Mouse (Mus musculus): ENCODE measurements around the gene Ret. TPM values are rescaled to one million over a fixed set of nuclear protein-coding genes. Genes with fewer than 3 reads are reported as not detected.
A peak's percentile ranks its signal among the peaks of the same experiment; 100 is the strongest.

Ret gene
- polyA plus RNA-seq, 1 experiment, result 0.10 TPM

DNA sequence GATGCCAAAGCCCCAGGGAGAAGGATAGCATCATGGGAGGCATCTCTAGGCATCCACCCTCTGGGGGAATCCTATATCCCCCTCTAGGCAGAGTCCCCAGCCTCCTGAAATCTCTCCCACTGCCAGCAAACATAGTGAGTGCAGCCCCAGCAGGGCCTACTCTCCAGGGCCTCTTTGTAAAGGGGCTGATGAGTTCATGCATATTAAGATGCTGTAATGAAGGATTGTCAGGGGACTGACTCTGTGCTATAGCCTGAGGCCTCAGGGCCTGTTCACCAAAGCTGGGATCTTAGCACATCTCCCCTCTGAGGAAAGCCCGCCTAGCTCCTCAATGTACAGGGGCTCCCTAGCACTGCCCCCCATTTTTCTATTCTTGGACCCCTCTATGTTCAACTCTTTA lies 6.6 kb upstream of the Ret start:
- Histone ChIP-seq H3K4me1 (no peaks in the 10 kb centered on the region), H3K4me3 (replicated peaks) (no peak overlapping the region), H3K27me3 (replicated peaks) (peaks cover 90% of the 10 kb centered on the region), H3K36me3 (replicated peaks; ENCODE audit: low read length) (no peaks in the 10 kb centered on the region), H3K9me3 (no peaks in the 10 kb centered on the region)
- TF ChIP-seq FLI1 (IDR thresholded peaks at IDR 0.05; ENCODE audit: low read length) (no peak), GATA1 (IDR thresholded peaks at IDR 0.05; ENCODE audit: borderline replicate concordance, low read length) (no peak)

DNA sequence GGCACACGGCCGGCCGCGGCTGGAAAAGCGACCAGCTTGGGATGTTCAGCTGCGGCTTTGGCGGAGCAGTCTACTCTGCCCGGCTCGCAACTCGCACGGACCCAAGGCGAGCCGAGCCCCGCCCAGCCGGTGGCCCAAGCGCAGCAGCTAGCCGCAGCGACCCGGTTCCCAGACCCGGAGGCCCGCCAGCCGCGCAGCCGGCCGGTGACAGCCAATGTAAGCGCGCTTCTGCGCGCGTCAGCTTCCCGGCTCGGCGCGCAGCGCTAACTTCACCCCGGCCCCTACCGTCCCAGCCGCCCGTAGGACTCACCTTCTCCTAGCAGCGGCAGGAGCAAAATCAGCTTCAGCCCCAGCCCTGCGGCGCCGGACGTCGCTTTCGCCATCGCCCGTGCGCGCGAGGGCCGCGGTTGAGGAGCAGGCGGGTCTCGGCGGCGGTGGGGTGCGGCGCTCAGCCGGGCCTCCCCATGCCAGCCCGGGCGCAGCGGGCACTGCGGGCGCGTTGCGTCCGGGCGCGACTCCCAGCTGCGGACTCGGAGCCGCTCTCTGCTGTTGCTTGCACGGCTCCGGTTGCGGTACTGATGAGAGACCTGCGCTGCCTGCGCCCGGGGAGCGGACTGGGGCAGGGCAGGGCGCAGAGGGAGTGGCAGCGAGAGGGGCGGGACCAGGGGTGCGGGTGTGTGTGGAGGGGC lies 623 bp downstream of the Ret start:
- no peak for TF ChIP-seq FLI1 (IDR thresholded peaks at IDR 0.05; ENCODE audit: low read length)
- no peak for TF ChIP-seq GATA1 (IDR thresholded peaks at IDR 0.05; ENCODE audit: borderline replicate concordance, low read length)
- peaks cover 29% of the 10 kb centered on the region for H3K4me1 ChIP-seq
- no peaks in the 10 kb centered on the region for H3K9me3 ChIP-seq
- no peaks in the 10 kb centered on the region for H3K36me3 ChIP-seq (replicated peaks; ENCODE audit: low read length)
- H3K4me3 ChIP-seq (replicated peaks), result peak overlapping the region; percentile 87
- peaks cover 97% of the 10 kb centered on the region for H3K27me3 ChIP-seq (replicated peaks)

DNA sequence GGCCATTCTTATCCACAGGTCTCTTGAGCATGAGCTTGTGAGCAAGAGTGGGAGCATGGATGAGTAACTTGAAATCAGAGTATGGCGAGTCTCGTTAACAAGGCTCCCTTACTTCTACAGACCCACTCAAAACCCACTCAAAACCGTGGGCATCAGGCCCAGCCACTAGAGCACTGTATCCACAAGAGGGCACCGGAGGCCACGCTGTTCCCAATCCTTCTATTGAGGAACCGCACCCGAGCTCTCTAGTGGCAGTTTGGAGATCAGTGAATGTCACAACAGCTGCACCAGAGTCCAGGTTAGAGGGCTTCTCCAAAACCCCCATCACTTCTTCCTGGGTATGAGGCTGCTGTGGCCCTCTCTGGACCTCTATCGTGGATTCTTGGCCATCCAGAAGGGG lies 2.4 kb downstream of the Ret start:
- TF ChIP-seq FLI1 (IDR thresholded peaks at IDR 0.05; ENCODE audit: low read length) (no peak), GATA1 (IDR thresholded peaks at IDR 0.05; ENCODE audit: borderline replicate concordance, low read length) (no peak)
- peaks cover 34% of the 10 kb centered on the region for H3K4me1 ChIP-seq
- no peaks in the 10 kb centered on the region for H3K36me3 ChIP-seq (replicated peaks; ENCODE audit: low read length)
- peaks cover 97% of the 10 kb centered on the region for H3K27me3 ChIP-seq (replicated peaks)
- no peak overlapping the region for H3K4me3 ChIP-seq (replicated peaks)
- no peaks in the 10 kb centered on the region for H3K9me3 ChIP-seq

DNA sequence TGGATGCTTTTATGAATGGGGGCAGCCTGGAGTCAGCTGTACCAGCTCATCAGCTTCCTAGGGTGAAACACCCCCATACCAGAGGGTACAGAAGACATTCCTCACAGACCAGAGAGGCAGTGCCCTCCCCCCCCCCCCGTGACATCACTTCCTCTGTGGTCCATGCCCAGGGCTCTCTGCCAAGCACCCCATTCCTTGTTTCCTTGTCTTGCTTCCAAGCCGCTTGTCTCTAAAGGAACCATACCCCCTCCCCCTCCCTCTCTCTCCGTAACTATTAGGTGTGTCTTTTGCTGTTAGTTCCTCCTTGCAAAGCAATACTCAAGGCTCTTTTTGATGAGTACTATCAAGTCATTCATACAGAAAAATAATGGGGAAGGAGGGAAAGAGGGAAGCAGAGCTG lies 4.6 kb downstream of the Ret start:
- peaks cover 95% of the 10 kb centered on the region for H3K27me3 ChIP-seq (replicated peaks)
- H3K4me3 ChIP-seq (replicated peaks), result no peak overlapping the region
- no peaks in the 10 kb centered on the region for H3K36me3 ChIP-seq (replicated peaks; ENCODE audit: low read length)
- H3K9me3 ChIP-seq, result no peaks in the 10 kb centered on the region
- TF ChIP-seq GATA1 (IDR thresholded peaks at IDR 0.05; ENCODE audit: borderline replicate concordance, low read length) (no peak), FLI1 (IDR thresholded peaks at IDR 0.05; ENCODE audit: low read length) (no peak)
- H3K4me1 ChIP-seq, result peaks cover 50% of the 10 kb centered on the region

DNA sequence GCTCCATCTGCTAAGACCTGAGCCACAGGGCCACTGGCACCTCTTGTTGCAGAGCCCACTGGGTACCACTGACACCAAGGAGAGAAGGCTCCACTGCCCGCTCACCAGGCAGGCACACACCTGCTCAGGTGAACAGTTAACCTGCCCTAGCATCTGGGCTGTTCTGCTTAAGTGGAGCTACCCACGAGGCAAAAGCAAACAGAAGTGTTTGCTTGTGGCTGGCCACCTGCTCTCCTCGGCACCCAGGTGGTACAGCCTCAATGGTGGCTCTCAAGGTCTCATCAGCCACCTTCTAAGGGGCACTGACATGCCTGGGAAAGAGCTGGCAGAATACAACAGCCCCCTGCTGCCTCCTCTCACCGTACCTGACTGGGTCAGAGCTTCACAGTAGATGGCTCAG lies 5.3 kb downstream of the Ret start:
- peaks cover 95% of the 10 kb centered on the region for H3K27me3 ChIP-seq (replicated peaks)
- TF ChIP-seq GATA1 (IDR thresholded peaks at IDR 0.05; ENCODE audit: borderline replicate concordance, low read length), result no peak
- TF ChIP-seq FLI1 (IDR thresholded peaks at IDR 0.05; ENCODE audit: low read length), result no peak

DNA sequence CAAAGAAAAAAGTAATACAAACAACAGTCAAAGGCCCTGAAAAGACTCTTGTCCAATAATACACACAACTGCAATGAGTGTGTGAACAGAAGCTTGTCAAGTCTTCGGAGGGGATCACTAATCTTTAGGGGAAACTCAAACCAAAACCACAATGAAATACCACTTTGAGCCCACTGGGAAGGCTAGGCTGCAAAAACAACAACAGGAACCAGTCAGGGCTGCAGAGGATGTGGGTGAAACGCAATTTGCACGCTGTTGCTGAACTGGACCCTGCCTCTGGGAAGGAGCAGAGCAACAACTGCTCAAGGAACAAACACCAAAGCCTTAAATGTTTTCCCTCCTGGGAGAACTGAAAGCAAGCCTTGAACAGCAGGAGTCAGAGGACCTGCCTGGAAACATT lies 7.8 kb downstream of the Ret start:
- Histone ChIP-seq H3K4me3 (replicated peaks) (peak overlapping the region; percentile 62), H3K4me1 (peaks cover 31% of the 10 kb centered on the region), H3K9me3 (no peaks in the 10 kb centered on the region), H3K27me3 (replicated peaks) (peaks cover 94% of the 10 kb centered on the region), H3K36me3 (replicated peaks; ENCODE audit: low read length) (no peaks in the 10 kb centered on the region)
- no peak for TF ChIP-seq FLI1 (IDR thresholded peaks at IDR 0.05; ENCODE audit: low read length)
- no peak for TF ChIP-seq GATA1 (IDR thresholded peaks at IDR 0.05; ENCODE audit: borderline replicate concordance, low read length)

More for the DNA sequence above, 5.3 kb downstream of the Ret start:
- Histone ChIP-seq H3K9me3 (no peaks in the 10 kb centered on the region), H3K4me3 (replicated peaks) (no peak overlapping the region), H3K36me3 (replicated peaks; ENCODE audit: low read length) (no peaks in the 10 kb centered on the region), H3K4me1 (peaks cover 44% of the 10 kb centered on the region)

DNA sequence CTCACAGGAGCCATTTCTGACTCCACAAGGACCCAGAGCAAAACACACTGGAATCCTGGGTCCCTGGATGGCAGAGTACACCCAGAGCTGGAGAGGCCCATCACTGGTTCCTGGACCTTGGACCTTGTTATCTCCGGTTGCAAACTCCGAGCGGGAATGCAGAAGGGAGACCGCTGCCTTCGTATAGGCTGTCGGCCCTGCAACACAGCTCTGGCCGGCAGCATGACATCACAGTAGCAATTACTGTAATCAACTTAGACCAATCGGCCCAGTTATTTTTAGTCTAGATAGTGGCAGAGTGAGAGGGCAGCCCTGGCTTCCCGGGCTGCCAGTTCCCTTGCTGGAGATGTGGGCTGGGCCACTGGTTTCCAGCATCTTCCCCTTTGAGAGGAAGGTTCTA lies 8.9 kb downstream of the Ret start:
- Histone ChIP-seq H3K9me3 (no peaks in the 10 kb centered on the region), H3K36me3 (replicated peaks; ENCODE audit: low read length) (no peaks in the 10 kb centered on the region), H3K4me3 (replicated peaks) (no peak overlapping the region), H3K27me3 (replicated peaks) (peaks cover 93% of the 10 kb centered on the region), H3K4me1 (peaks cover 31% of the 10 kb centered on the region)
- no peak for TF ChIP-seq GATA1 (IDR thresholded peaks at IDR 0.05; ENCODE audit: borderline replicate concordance, low read length)

DNA sequence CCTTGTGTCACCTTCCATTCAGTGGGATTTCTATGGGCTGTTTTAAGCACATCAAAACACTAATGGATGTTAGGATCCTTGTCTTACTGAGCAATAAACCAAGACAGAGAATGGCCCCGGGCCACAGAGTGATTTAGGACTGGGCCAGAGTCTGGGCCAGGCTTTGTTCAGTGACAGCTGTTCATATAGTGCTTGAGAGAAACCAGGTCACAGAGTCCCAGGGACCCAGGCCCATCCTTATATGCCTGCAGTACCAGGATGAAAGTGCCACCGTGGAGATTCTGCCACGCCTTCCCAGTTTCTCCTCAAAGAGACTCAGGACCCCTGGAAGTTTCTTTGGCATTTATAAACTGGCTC lies 10.3 kb downstream of the Ret start:
- H3K36me3 ChIP-seq (replicated peaks; ENCODE audit: low read length), result no peaks in the 10 kb centered on the region
- no peak for TF ChIP-seq FLI1 (IDR thresholded peaks at IDR 0.05; ENCODE audit: low read length)
- TF ChIP-seq GATA1 (IDR thresholded peaks at IDR 0.05; ENCODE audit: borderline replicate concordance, low read length), result no peak
- H3K4me1 ChIP-seq, result peaks cover 23% of the 10 kb centered on the region
- no peak overlapping the region for H3K4me3 ChIP-seq (replicated peaks)
- peaks cover 93% of the 10 kb centered on the region for H3K27me3 ChIP-seq (replicated peaks)
- H3K9me3 ChIP-seq, result no peaks in the 10 kb centered on the region

DNA sequence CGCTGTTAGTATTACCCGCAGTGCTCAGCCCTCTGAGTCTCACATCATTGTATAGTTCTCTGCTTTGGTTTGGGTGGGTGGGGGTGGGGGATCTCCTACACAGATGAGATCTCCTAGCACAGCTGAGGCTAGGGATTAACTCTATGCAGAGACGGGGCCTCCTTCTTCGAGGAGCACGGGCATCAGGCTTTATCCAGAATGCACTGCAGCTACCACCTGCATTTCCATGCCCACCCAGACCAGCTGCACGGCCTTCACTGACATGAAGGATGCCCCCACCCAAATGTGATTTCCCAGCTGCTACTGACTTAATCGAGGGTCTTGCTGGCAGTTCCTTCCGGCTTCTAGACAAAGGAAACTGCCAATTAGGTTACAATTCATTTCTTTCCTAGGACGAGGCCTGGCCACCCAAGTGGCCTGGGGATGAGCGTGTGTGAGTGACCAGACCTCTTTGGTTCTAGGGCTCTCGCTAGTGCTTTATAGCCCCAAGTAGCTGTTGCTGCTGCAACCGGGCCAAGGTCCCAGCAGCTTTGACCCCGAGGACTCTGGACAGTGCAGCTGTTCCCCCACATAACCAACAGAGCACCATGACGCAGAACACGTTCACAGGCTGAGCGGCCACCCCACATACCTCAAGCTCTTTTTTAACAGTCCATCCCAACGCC lies 10.8 kb downstream of the Ret start:
- peaks cover 93% of the 10 kb centered on the region for H3K27me3 ChIP-seq (replicated peaks)

DNA sequence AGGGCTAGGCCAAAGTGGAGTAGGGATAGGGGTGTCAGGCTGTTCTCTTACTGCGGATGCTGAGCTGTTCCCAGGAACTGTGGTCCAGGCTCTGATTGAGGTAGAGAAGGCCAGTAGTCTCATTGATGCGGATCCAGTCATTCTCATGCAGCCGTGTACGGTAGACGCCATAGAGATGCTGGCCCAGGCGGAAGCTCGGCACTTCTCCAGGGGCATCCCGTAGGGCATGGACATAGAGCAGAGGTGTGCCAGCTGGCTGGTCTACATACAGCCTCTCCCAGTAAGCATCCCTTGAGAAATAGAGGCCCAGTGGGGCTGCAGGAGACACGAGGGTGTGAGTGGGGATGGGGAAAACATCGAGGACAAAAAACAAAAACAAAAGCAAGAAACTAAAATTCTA lies 13.4 kb downstream of the Ret start:
- Histone ChIP-seq H3K9me3 (no peaks in the 10 kb centered on the region), H3K36me3 (replicated peaks; ENCODE audit: low read length) (no peaks in the 10 kb centered on the region), H3K27me3 (replicated peaks) (peaks cover 92% of the 10 kb centered on the region), H3K4me3 (replicated peaks) (no peak overlapping the region), H3K4me1 (peaks cover 20% of the 10 kb centered on the region)
- TF ChIP-seq FLI1 (IDR thresholded peaks at IDR 0.05; ENCODE audit: low read length), result no peak

More for the DNA sequence above, 10.8 kb downstream of the Ret start:
- peaks cover 21% of the 10 kb centered on the region for H3K4me1 ChIP-seq
- H3K9me3 ChIP-seq, result no peaks in the 10 kb centered on the region
- H3K36me3 ChIP-seq (replicated peaks; ENCODE audit: low read length), result no peaks in the 10 kb centered on the region
- H3K4me3 ChIP-seq (replicated peaks), result no peak overlapping the region
- TF ChIP-seq FLI1 (IDR thresholded peaks at IDR 0.05; ENCODE audit: low read length) (no peak), GATA1 (IDR thresholded peaks at IDR 0.05; ENCODE audit: borderline replicate concordance, low read length) (no peak)

Data from megakaryocyte, embryonic 14.5 days (primary cell).